Mouse (Mus musculus): ENCODE results near the gene Magi1. TPM values are rescaled to one million over a fixed set of nuclear protein-coding genes. Genes with fewer than 3 reads are reported as not detected.

The Magi1 gene
- total and polyA plus RNA-seq, 2 experiments from 2014 or later, result 16.4 to 53.0 TPM

GRCm38 (mm10) chr6:94152881-94153280 lies 130.8 kb downstream of the Magi1 start:
- no peak overlapping the region for H3K4me3 ChIP-seq (ENCODE audit: low read depth, low read length)
- H3K9me3 ChIP-seq (ENCODE audit: low read length), result no peaks in the 10 kb centered on the region
- WGBS, result 86% methylated on average over 9 of the region's 9 CpGs
- no peak for TF ChIP-seq CTCF (IDR thresholded peaks at IDR 0.05; ENCODE audit: low read depth)
- H3K9ac ChIP-seq, result no peak overlapping the region
- H3K27me3 ChIP-seq (ENCODE audit: insufficient read depth, low read length), result no peaks in the 10 kb centered on the region
- no peak for ATAC-seq
- no peak overlapping the region for H3K4me2 ChIP-seq (ENCODE audit: low read depth)
- no peak overlapping the region for H3K27ac ChIP-seq (ENCODE audit: low read depth, low read length)
- no peaks in the 10 kb centered on the region for H3K4me1 ChIP-seq (ENCODE audit: insufficient read depth)
- DNase-seq, result no peak
- no peaks in the 10 kb centered on the region for H3K36me3 ChIP-seq (ENCODE audit: insufficient read depth)

- DNase-seq (no peak), ATAC-seq (no peak)
- H3K4me2 ChIP-seq (ENCODE audit: low read depth), result no peak overlapping the region
- no peaks in the 10 kb centered on the region for H3K9me3 ChIP-seq (ENCODE audit: low read length)
- no peak overlapping the region for H3K27ac ChIP-seq (ENCODE audit: low read depth, low read length)
- H3K27me3 ChIP-seq (ENCODE audit: insufficient read depth, low read length), result no peaks in the 10 kb centered on the region
- H3K4me3 ChIP-seq (ENCODE audit: low read depth, low read length), result no peak overlapping the region
- TF ChIP-seq CTCF (IDR thresholded peaks at IDR 0.05; ENCODE audit: low read depth), result no peak
- no peak overlapping the region for H3K9ac ChIP-seq
- 74% methylated on average over 4 of the region's 4 CpGs for WGBS
- H3K4me1 ChIP-seq (ENCODE audit: insufficient read depth), result no peaks in the 10 kb centered on the region
- no peaks in the 10 kb centered on the region for H3K36me3 ChIP-seq (ENCODE audit: insufficient read depth)
Measured at GRCm38 (mm10) chr6:94150876-94151275, 132.8 kb downstream of the Magi1 start.

- peak; percentile 27; the same call in 1 of the 2 replicates for ATAC-seq
- Histone ChIP-seq H3K4me3 (ENCODE audit: low read depth, low read length) (no peak overlapping the region), H3K27ac (ENCODE audit: low read depth, low read length) (no peak overlapping the region), H3K9me3 (ENCODE audit: low read length) (no peaks in the 10 kb centered on the region), H3K36me3 (ENCODE audit: insufficient read depth) (no peaks in the 10 kb centered on the region), H3K4me1 (ENCODE audit: insufficient read depth) (no peaks in the 10 kb centered on the region), H3K4me2 (ENCODE audit: low read depth) (no peak overlapping the region), H3K27me3 (ENCODE audit: insufficient read depth, low read length) (no peaks in the 10 kb centered on the region), H3K9ac (no peak overlapping the region)
- WGBS, result 48% methylated on average over 2 of the region's 2 CpGs
- TF ChIP-seq CTCF (IDR thresholded peaks at IDR 0.05; ENCODE audit: low read depth), result no peak
- DNase-seq, result peak; percentile 23
Measured at GRCm38 (mm10) chr6:94149800-94150199, 133.9 kb downstream of the Magi1 start.

- Histone ChIP-seq H3K9ac (no peak overlapping the region), H3K27ac (ENCODE audit: low read depth, low read length) (no peak overlapping the region), H3K4me1 (ENCODE audit: insufficient read depth) (no peaks in the 10 kb centered on the region), H3K27me3 (ENCODE audit: insufficient read depth, low read length) (no peaks in the 10 kb centered on the region), H3K4me2 (ENCODE audit: low read depth) (no peak overlapping the region), H3K36me3 (ENCODE audit: insufficient read depth) (no peaks in the 10 kb centered on the region), H3K9me3 (ENCODE audit: low read length) (no peaks in the 10 kb centered on the region), H3K4me3 (ENCODE audit: low read depth, low read length) (no peak overlapping the region)
- no peak for ATAC-seq
- no peak for TF ChIP-seq CTCF (IDR thresholded peaks at IDR 0.05; ENCODE audit: low read depth)
- WGBS, result 45% methylated on average over 1 of the region's 1 CpGs
- no peak for DNase-seq
Measured at GRCm38 (mm10) chr6:94146206-94146493, 137.6 kb downstream of the Magi1 start.

- no peak overlapping the region for H3K27ac ChIP-seq (ENCODE audit: low read depth, low read length)
- H3K9me3 ChIP-seq (ENCODE audit: low read length), result no peaks in the 10 kb centered on the region
- WGBS, result 90% methylated on average over 8 of the region's 8 CpGs
- no peak overlapping the region for H3K4me3 ChIP-seq (ENCODE audit: low read depth, low read length)
- no peak for DNase-seq
- no peaks in the 10 kb centered on the region for H3K4me1 ChIP-seq (ENCODE audit: insufficient read depth)
- no peak for ATAC-seq
- TF ChIP-seq CTCF (IDR thresholded peaks at IDR 0.05; ENCODE audit: low read depth), result no peak
- H3K4me2 ChIP-seq (ENCODE audit: low read depth), result no peak overlapping the region
- H3K9ac ChIP-seq, result no peak overlapping the region
- H3K27me3 ChIP-seq (ENCODE audit: insufficient read depth, low read length), result no peaks in the 10 kb centered on the region
- no peaks in the 10 kb centered on the region for H3K36me3 ChIP-seq (ENCODE audit: insufficient read depth)
Measured at GRCm38 (mm10) chr6:94145430-94146205, 138.1 kb downstream of the Magi1 start.

- Histone ChIP-seq H3K27me3 (ENCODE audit: insufficient read depth, low read length) (no peaks in the 10 kb centered on the region), H3K27ac (ENCODE audit: low read depth, low read length) (no peak overlapping the region), H3K4me2 (ENCODE audit: low read depth) (no peak overlapping the region), H3K9me3 (ENCODE audit: low read length) (no peaks in the 10 kb centered on the region), H3K9ac (no peak overlapping the region), H3K36me3 (ENCODE audit: insufficient read depth) (no peaks in the 10 kb centered on the region), H3K4me1 (ENCODE audit: insufficient read depth) (no peaks in the 10 kb centered on the region), H3K4me3 (ENCODE audit: low read depth, low read length) (no peak overlapping the region)
- no peak for ATAC-seq
- DNase-seq, result no peak
- 96% methylated on average over 2 of the region's 2 CpGs for WGBS
- TF ChIP-seq CTCF (IDR thresholded peaks at IDR 0.05; ENCODE audit: low read depth), result no peak
Measured at GRCm38 (mm10) chr6:94142493-94142892, 141.2 kb downstream of the Magi1 start.

- no peak overlapping the region for H3K4me2 ChIP-seq (ENCODE audit: low read depth)
- 63% methylated on average over 2 of the region's 2 CpGs for WGBS
- no peaks in the 10 kb centered on the region for H3K27me3 ChIP-seq (ENCODE audit: insufficient read depth, low read length)
- no peak overlapping the region for H3K9ac ChIP-seq
- no peak for TF ChIP-seq CTCF (IDR thresholded peaks at IDR 0.05; ENCODE audit: low read depth)
- H3K4me1 ChIP-seq (ENCODE audit: insufficient read depth), result no peaks in the 10 kb centered on the region
- H3K9me3 ChIP-seq (ENCODE audit: low read length), result no peaks in the 10 kb centered on the region
- DNase-seq, result no peak
- no peak overlapping the region for H3K27ac ChIP-seq (ENCODE audit: low read depth, low read length)
- ATAC-seq, result no peak
- H3K4me3 ChIP-seq (ENCODE audit: low read depth, low read length), result no peak overlapping the region
- no peaks in the 10 kb centered on the region for H3K36me3 ChIP-seq (ENCODE audit: insufficient read depth)
Measured at GRCm38 (mm10) chr6:94141496-94141895, 142.2 kb downstream of the Magi1 start.

Data from forebrain, postnatal 0 days (tissue).